Mouse (Mus musculus): Measurements from ENCODE around the gene Mtus2. TPM values are rescaled to one million over a fixed set of nuclear protein-coding genes. Genes with fewer than 3 reads are reported as not detected.

The Mtus2 gene
- total RNA-seq, 1 experiment from 2014 or later = 3.0 TPM

GRCm38 (mm10) chr5:148353429-148353828, 396.3 kb downstream of the Mtus2 start:
- no peak for ATAC-seq (ENCODE audit: extremely low read depth, insufficient number of reproducible peaks, low FRiP score, poor library complexity, severe bottlenecking)

- no peak for ATAC-seq (ENCODE audit: extremely low read depth, insufficient number of reproducible peaks, low FRiP score, poor library complexity, severe bottlenecking)
Observed at GRCm38 (mm10) chr5:148354536-148354935, 397.4 kb downstream of the Mtus2 start.

- ATAC-seq (ENCODE audit: extremely low read depth, insufficient number of reproducible peaks, low FRiP score, poor library complexity, severe bottlenecking) = no peak
Observed at GRCm38 (mm10) chr5:148355822-148356221, 398.7 kb downstream of the Mtus2 start.

- ATAC-seq (ENCODE audit: extremely low read depth, insufficient number of reproducible peaks, low FRiP score, poor library complexity, severe bottlenecking) = no peak
Observed at GRCm38 (mm10) chr5:148357168-148357567, 400.0 kb downstream of the Mtus2 start.

- no peak for ATAC-seq (ENCODE audit: extremely low read depth, insufficient number of reproducible peaks, low FRiP score, poor library complexity, severe bottlenecking)
Observed at GRCm38 (mm10) chr5:148359131-148359530, 402.0 kb downstream of the Mtus2 start.

- no peak for ATAC-seq (ENCODE audit: extremely low read depth, insufficient number of reproducible peaks, low FRiP score, poor library complexity, severe bottlenecking)
Observed at GRCm38 (mm10) chr5:148360922-148361758, 404.0 kb downstream of the Mtus2 start.

GRCm38 (mm10) chr5:148361759-148362010, 404.6 kb downstream of the Mtus2 start:
- ATAC-seq (ENCODE audit: extremely low read depth, insufficient number of reproducible peaks, low FRiP score, poor library complexity, severe bottlenecking) = no peak

GRCm38 (mm10) chr5:148362296-148362695, 405.2 kb downstream of the Mtus2 start:
- ATAC-seq (ENCODE audit: extremely low read depth, insufficient number of reproducible peaks, low FRiP score, poor library complexity, severe bottlenecking) = no peak

- ATAC-seq (ENCODE audit: extremely low read depth, insufficient number of reproducible peaks, low FRiP score, poor library complexity, severe bottlenecking) = no peak
Observed at GRCm38 (mm10) chr5:148363441-148364113, 406.5 kb downstream of the Mtus2 start.

Other genes with a start within 250 kb of the Mtus2 start
- gene Flt1, start 231.3 kb upstream of the Mtus2 start, total RNA-seq (2017) = 0.93 and 1.1 TPM in 2 replicates
- gene Pomp, start 96.9 kb upstream of the Mtus2 start, total RNA-seq (2017) = 41.0 and 42.2 TPM in 2 replicates
- gene Slc46a3, start 62.5 kb upstream of the Mtus2 start, total RNA-seq (2017) = 10.2 and 16.6 TPM in 2 replicates

All from neutrophil, adult 5-6 weeks (primary cell).